Mouse (Mus musculus): ENCODE measurements around the gene Rbm20. TPM values are rescaled to one million over a fixed set of nuclear protein-coding genes. Genes with fewer than 3 reads are reported as not detected.

The Rbm20 gene
- total RNA-seq, 2 experiments from 2014 or later, result 5.2 to 6.3 TPM

GRCm38 (mm10) chr19:53808041-53808777 is 131.1 kb downstream of the Rbm20 start:
- DNase-seq (ENCODE audit: low spot score in 2 of 2), result peak; percentile 35 to 52

- peak; percentile 57 to 63 for DNase-seq (ENCODE audit: low spot score in 2 of 2)
Observed at GRCm38 (mm10) chr19:53809185-53809861, 132.2 kb downstream of the Rbm20 start.

- DNase-seq (ENCODE audit: low spot score in 2 of 2), result no peak
Observed at GRCm38 (mm10) chr19:53810024-53810423, 132.9 kb downstream of the Rbm20 start.

GRCm38 (mm10) chr19:53810584-53810983 is 133.5 kb downstream of the Rbm20 start:
- no peak for DNase-seq (ENCODE audit: low spot score in 2 of 2)

- no peak for DNase-seq (ENCODE audit: low spot score in 2 of 2)
Observed at GRCm38 (mm10) chr19:53813576-53813975, 136.5 kb downstream of the Rbm20 start.

GRCm38 (mm10) chr19:53815714-53816113 is 138.6 kb downstream of the Rbm20 start:
- no peak for DNase-seq (ENCODE audit: low spot score in 2 of 2)

GRCm38 (mm10) chr19:53816242-53816641 is 139.1 kb downstream of the Rbm20 start:
- no peak for DNase-seq (ENCODE audit: low spot score in 2 of 2)

- no peak for DNase-seq (ENCODE audit: low spot score in 2 of 2)
Observed at GRCm38 (mm10) chr19:53819299-53819698, 142.2 kb downstream of the Rbm20 start.

- DNase-seq (ENCODE audit: low spot score in 2 of 2), result no peak
Observed at GRCm38 (mm10) chr19:53821241-53822120, 144.4 kb downstream of the Rbm20 start.

- no peak for DNase-seq (ENCODE audit: low spot score in 2 of 2)
Observed at GRCm38 (mm10) chr19:53823847-53824246, 146.7 kb downstream of the Rbm20 start.

GRCm38 (mm10) chr19:53824872-53825680 is 148.0 kb downstream of the Rbm20 start:
- peak; percentile 23 to 40 for DNase-seq (ENCODE audit: low spot score in 2 of 2)

GRCm38 (mm10) chr19:53829990-53830389 is 152.9 kb downstream of the Rbm20 start:
- no peak for DNase-seq (ENCODE audit: low spot score in 2 of 2)

GRCm38 (mm10) chr19:53830407-53831163 is 153.5 kb downstream of the Rbm20 start:
- DNase-seq (ENCODE audit: low spot score in 2 of 2), result no peak

- no peak for DNase-seq (ENCODE audit: low spot score in 2 of 2)
Observed at GRCm38 (mm10) chr19:53831164-53831448, 154.0 kb downstream of the Rbm20 start.

GRCm38 (mm10) chr19:53832512-53832911 is 155.4 kb downstream of the Rbm20 start:
- no peak for DNase-seq (ENCODE audit: low spot score in 2 of 2)

- DNase-seq (ENCODE audit: low spot score in 2 of 2), result no peak
Observed at GRCm38 (mm10) chr19:53833745-53834369, 156.8 kb downstream of the Rbm20 start.

GRCm38 (mm10) chr19:53836569-53837454 is 159.7 kb downstream of the Rbm20 start:
- DNase-seq (ENCODE audit: low spot score in 2 of 2), result peak in 1 of 2 experiments; percentile 39

- no peak for DNase-seq (ENCODE audit: low spot score in 2 of 2)
Observed at GRCm38 (mm10) chr19:53838850-53839249, 161.7 kb downstream of the Rbm20 start.

- DNase-seq (ENCODE audit: low spot score in 2 of 2), result no peak
Observed at GRCm38 (mm10) chr19:53839837-53840236, 162.7 kb downstream of the Rbm20 start.
